Comparison of ENCODE assay signal across 8 mouse cellular contexts in genomic region chr3:90514691-90515090, GRCm38 (mm10). TPM values are rescaled to one million over a fixed set of nuclear protein-coding genes. Genes with fewer than 3 reads are reported as not detected.
DNase-seq lines count a peak whose midpoint lies in the region; ATAC-seq lines count a peak whose summit lies in the region.

No protein-coding gene starts in this region.

- peak overlapping the region; percentile 67 for H3K9ac ChIP-seq in intestine, embryonic 16.5 days (ENCODE audit: low read depth, low read length)
- H3K9ac ChIP-seq in neural tube, embryonic 13.5 days: peak overlapping the region; percentile 60

- peak overlapping the region; percentile 68 for H3K27ac ChIP-seq in intestine, embryonic 16.5 days (ENCODE audit: low read length)
- no peak overlapping the region for H3K27ac ChIP-seq in neural tube, embryonic 13.5 days (replicated peaks)

- DNase-seq in right cerebral cortex, postnatal 14 days: peak; percentile 38
- DNase-seq in right cerebral cortex, postnatal 36 days (ENCODE audit: low spot score in 2 of 2): no peak
- DNase-seq in embryo, embryonic 10 days (ENCODE audit: low spot score): peak; percentile 90
- DNase-seq in lung, adult 18-20 months: peak; percentile 88 to 90
- peak; percentile 50 for DNase-seq in urinary bladder, adult 2 months (ENCODE audit: low spot score)

- 0% methylated on average over 10 of the region's 10 CpGs for WGBS in intestine, embryonic 16.5 days
- under 1% methylated on average over 10 of the region's 10 CpGs for WGBS in neural tube, embryonic 13.5 days

- no peaks in the 10 kb centered on the region for H3K27me3 ChIP-seq in intestine, embryonic 16.5 days (replicated peaks; ENCODE audit: control insufficient read depth, insufficient read depth, low read length)
- peaks cover 41% of the 10 kb centered on the region for H3K27me3 ChIP-seq in neural tube, embryonic 13.5 days

- ATAC-seq in granulocyte monocyte progenitor cell, adult 5-6 weeks (replicated peaks; ENCODE audit: poor library complexity, severe bottlenecking): peak; percentile 64
- peak; percentile 89 for ATAC-seq in intestine, embryonic 16.5 days
- ATAC-seq in neural tube, embryonic 13.5 days (ENCODE audit: low read depth): peak; percentile 65

- peak overlapping the region; percentile 92 for H3K4me2 ChIP-seq in intestine, embryonic 16.5 days (ENCODE audit: low read depth, low read length)
- peak overlapping the region; percentile 63 for H3K4me2 ChIP-seq in neural tube, embryonic 13.5 days

- H3K4me3 ChIP-seq in intestine, embryonic 16.5 days (ENCODE audit: low read length): peak overlapping the region; percentile 46
- peak overlapping the region; percentile 35 for H3K4me3 ChIP-seq in neural tube, embryonic 13.5 days

- H3K36me3 ChIP-seq in intestine, embryonic 16.5 days (ENCODE audit: control insufficient read depth, insufficient read depth, low read length): no peaks in the 10 kb centered on the region
- H3K36me3 ChIP-seq in neural tube, embryonic 13.5 days: no peaks in the 10 kb centered on the region

- H3K4me1 ChIP-seq in intestine, embryonic 16.5 days (ENCODE audit: control insufficient read depth, insufficient read depth, low read length): peaks cover 13% of the 10 kb centered on the region
- peaks cover 18% of the 10 kb centered on the region for H3K4me1 ChIP-seq in neural tube, embryonic 13.5 days (replicated peaks)

- no peaks in the 10 kb centered on the region for H3K9me3 ChIP-seq in intestine, embryonic 16.5 days (ENCODE audit: control insufficient read depth, low read length)
- no peaks in the 10 kb centered on the region for H3K9me3 ChIP-seq in neural tube, embryonic 13.5 days

RNA-seq across cellular contexts. Expression of gene S100a13, which starts 0.5 kb away (rescaled TPM):
- total RNA-seq in granulocyte monocyte progenitor cell, adult 5-6 weeks (2014; fragmentation: Nextera tagmentation): 60.2 and 62.1 TPM in 2 replicates
- 73.2 and 77.0 TPM in 2 replicates for total RNA-seq in granulocyte monocyte progenitor cell, adult 5-6 weeks (2017)
- polyA plus RNA-seq in intestine, embryonic 16.5 days (2015; fragmentation: Nextera tagmentation; extraction: Ambion mirVana): 38.5 and 40.8 TPM in 2 replicates
- 13.9 and 14.9 TPM in 2 replicates for polyA plus RNA-seq in neural tube, embryonic 13.5 days (2015; fragmentation: Nextera tagmentation; extraction: Ambion mirVana)
- 86.1 and 86.3 TPM in 2 replicates for polyA plus RNA-seq in urinary bladder, adult 2 months (2012; rRNA removed)

RNA-seq across cellular contexts. Expression of gene S100a1, which starts 0.5 kb away (rescaled TPM):
- 106 and 130 TPM in 2 replicates for total RNA-seq in granulocyte monocyte progenitor cell, adult 5-6 weeks (2014; fragmentation: Nextera tagmentation)
- total RNA-seq in granulocyte monocyte progenitor cell, adult 5-6 weeks (2017): 119 and 162 TPM in 2 replicates
- polyA plus RNA-seq in intestine, embryonic 16.5 days (2015; fragmentation: Nextera tagmentation; extraction: Ambion mirVana): 142 and 192 TPM in 2 replicates
- polyA plus RNA-seq in neural tube, embryonic 13.5 days (2015; fragmentation: Nextera tagmentation; extraction: Ambion mirVana): 9.0 and 13.0 TPM in 2 replicates
- polyA plus RNA-seq in urinary bladder, adult 2 months (2012; rRNA removed): 592 and 865 TPM in 2 replicates

RNA-seq across cellular contexts. Expression of gene Chtop, which starts 5.4 kb away (rescaled TPM):
- total RNA-seq in granulocyte monocyte progenitor cell, adult 5-6 weeks (2014; fragmentation: Nextera tagmentation): 97.6 and 127 TPM in 2 replicates
- 93.2 and 107 TPM in 2 replicates for total RNA-seq in granulocyte monocyte progenitor cell, adult 5-6 weeks (2017)
- 90.4 and 99.8 TPM in 2 replicates for polyA plus RNA-seq in intestine, embryonic 16.5 days (2015; fragmentation: Nextera tagmentation; extraction: Ambion mirVana)
- 183 and 200 TPM in 2 replicates for polyA plus RNA-seq in neural tube, embryonic 13.5 days (2015; fragmentation: Nextera tagmentation; extraction: Ambion mirVana)
- 98.1 and 103 TPM in 2 replicates for polyA plus RNA-seq in urinary bladder, adult 2 months (2012; rRNA removed)

RNA-seq across cellular contexts. Expression of gene S100a14, which starts 12.0 kb away (rescaled TPM):
- total RNA-seq in granulocyte monocyte progenitor cell, adult 5-6 weeks (2014; fragmentation: Nextera tagmentation): not detected in 2 replicates
- not detected in 2 replicates for total RNA-seq in granulocyte monocyte progenitor cell, adult 5-6 weeks (2017)
- polyA plus RNA-seq in intestine, embryonic 16.5 days (2015; fragmentation: Nextera tagmentation; extraction: Ambion mirVana): 7.1 and 10.7 TPM in 2 replicates
- 0.81 TPM in 1 of 2 replicates, not detected in the other for polyA plus RNA-seq in neural tube, embryonic 13.5 days (2015; fragmentation: Nextera tagmentation; extraction: Ambion mirVana)
- 70.1 and 94.3 TPM in 2 replicates for polyA plus RNA-seq in urinary bladder, adult 2 months (2012; rRNA removed)

RNA-seq across cellular contexts. Expression of gene S100a16, which starts 22.4 kb away (rescaled TPM):
- not detected in 2 replicates for total RNA-seq in granulocyte monocyte progenitor cell, adult 5-6 weeks (2014; fragmentation: Nextera tagmentation)
- total RNA-seq in granulocyte monocyte progenitor cell, adult 5-6 weeks (2017): not detected in 2 replicates
- polyA plus RNA-seq in intestine, embryonic 16.5 days (2015; fragmentation: Nextera tagmentation; extraction: Ambion mirVana): 99.1 and 113 TPM in 2 replicates
- 31.5 and 37.5 TPM in 2 replicates for polyA plus RNA-seq in neural tube, embryonic 13.5 days (2015; fragmentation: Nextera tagmentation; extraction: Ambion mirVana)
- 151 and 159 TPM in 2 replicates for polyA plus RNA-seq in urinary bladder, adult 2 months (2012; rRNA removed)

Comparison
In these comparisons a context has a peak if more than half of its experiments do, and no peak if none do; other contexts are left out.
1. DNase-seq: peak in right cerebral cortex, postnatal 14 days (single experiment), embryo, embryonic 10 days (single experiment), lung, adult 18-20 months (2 of 2) and urinary bladder, adult 2 months (single experiment); none in right cerebral cortex, postnatal 36 days (0 of 2).
2. RNA of gene S100a1, which starts 0.5 kb away (polyA plus RNA-seq): 592 to 865 TPM in urinary bladder, adult 2 months and 142 to 192 TPM in intestine, embryonic 16.5 days; 9.0 to 13.0 TPM in neural tube, embryonic 13.5 days; every median in the first group is over 10 times any median in the second.
3. Peak in every context shown above with its lines, with median percentiles within 50 percentile points of each other: ATAC-seq.